Mouse (Mus musculus) 3134 (cell line): Measurements from ENCODE around the gene Syne3.

ENCODE experiments used
- DNase-seq: peaks from one replicate; pipeline ENCODE4 v3.0.0-alpha.2; 2011; ENCODE audit warnings: low spot score; ENCODE audit not compliant: insufficient read length; ENCODE audit errors: extremely low read depth

The Syne3 gene

GRCm38 (mm10) chr12:105009370-105010212 is at the start of gene Syne3:
Gene Syne3 (minus strand): TSS chr12:105009809.
- DNase-seq, result peak; percentile 84

- DNase-seq, result no peak
Observed at GRCm38 (mm10) chr12:105055308-105055707, 45.7 kb upstream of the Syne3 start.

- no peak for DNase-seq
Observed at GRCm38 (mm10) chr12:105054041-105054440, 44.4 kb upstream of the Syne3 start.

- DNase-seq, result no peak
Observed at GRCm38 (mm10) chr12:105050898-105051297, 41.3 kb upstream of the Syne3 start.

GRCm38 (mm10) chr12:105049813-105050212 is 40.2 kb upstream of the Syne3 start:
- DNase-seq, result no peak

GRCm38 (mm10) chr12:105048301-105048863 is 38.8 kb upstream of the Syne3 start:
- peak; percentile 65 for DNase-seq

GRCm38 (mm10) chr12:105044775-105045174 is 35.2 kb upstream of the Syne3 start:
- DNase-seq, result no peak

GRCm38 (mm10) chr12:105043081-105043480 is 33.5 kb upstream of the Syne3 start:
- DNase-seq, result no peak

- DNase-seq, result no peak
Observed at GRCm38 (mm10) chr12:105040950-105041349, 31.3 kb upstream of the Syne3 start.

- DNase-seq, result no peak
Observed at GRCm38 (mm10) chr12:105039578-105040289, 30.1 kb upstream of the Syne3 start.

GRCm38 (mm10) chr12:105038918-105039317 is 29.3 kb upstream of the Syne3 start:
- no peak for DNase-seq

- no peak for DNase-seq
Observed at GRCm38 (mm10) chr12:105038211-105038610, 28.6 kb upstream of the Syne3 start.

- DNase-seq, result no peak
Observed at GRCm38 (mm10) chr12:105034130-105034769, 24.6 kb upstream of the Syne3 start.

- DNase-seq, result no peak
Observed at GRCm38 (mm10) chr12:105032832-105033775, 23.5 kb upstream of the Syne3 start.

GRCm38 (mm10) chr12:105032147-105032831 is 22.7 kb upstream of the Syne3 start, which contains the start of gene Glrx5:
Gene Glrx5 (plus strand): TSS chr12:105032688.
- peak; percentile 99 for DNase-seq

- DNase-seq, result no peak
Observed at GRCm38 (mm10) chr12:105031081-105032058, 21.8 kb upstream of the Syne3 start.

GRCm38 (mm10) chr12:105029890-105030289 is 20.3 kb upstream of the Syne3 start:
- DNase-seq, result no peak

- peak; percentile 65 for DNase-seq
Observed at GRCm38 (mm10) chr12:105027323-105027991, 17.8 kb upstream of the Syne3 start.
